Mouse (Mus musculus) liver, embryonic 14.5 days (tissue): ENCODE results near the gene Ambra1. TPM values are rescaled to one million over a fixed set of nuclear protein-coding genes. Genes with fewer than 3 reads are reported as not detected.

Experiments used
- ATAC-seq: fragments of 200-750 bp; cut with Nextera tagmentation; 2 replicates; pipeline ENCODE4 v1.8.0; 2017; ENCODE audit warnings: moderate number of reproducible peaks, mild to moderate bottlenecking, moderate library complexity; ENCODE audit not compliant: insufficient read depth
- DNase-seq, 3 experiments: peaks; one replicate each; pipeline ENCODE4 v3.0.0-alpha.2; 2012 to 2013; ENCODE audit warnings: low read depth in 3 of 3, low spot score in 3 of 3
- H3K27ac ChIP-seq: fragments of 300-500 bp; sonication (generic); 2 replicates; pipeline ENCODE4 v1.5.1; 2014; ENCODE audit warnings: moderate library complexity, mild to moderate bottlenecking, control low read depth, inconsistent platforms
- H3K27me3 ChIP-seq: fragments of 300-500 bp; sonication (generic); 2 replicates; pipeline ENCODE4 v1.6.1; 2014; ENCODE audit warnings: mild to moderate bottlenecking, low read length, moderate library complexity; ENCODE audit not compliant: control insufficient read depth, insufficient read depth
- H3K36me3 ChIP-seq: fragments of 300-500 bp; sonication (generic); replicated peaks from 2 replicates; pipeline ENCODE4 v1.6.1; 2014; ENCODE audit warnings: low read depth; ENCODE audit not compliant: control insufficient read depth, insufficient read depth
- H3K4me1 ChIP-seq, 2 experiments: fragments of 200-500 bp in 1 of 2; fragments of 300-500 bp in 1 of 2; sonication (generic) in 1 of 2; replicated peaks; 2 replicates each; pipeline ENCODE4 v1.6.1; 2012 to 2014; ENCODE audit warnings: antibody characterized with exemption in 1 of 2, inconsistent platforms in 1 of 2, low read length in 1 of 2; ENCODE audit not compliant: control insufficient read depth in 2 of 2, insufficient read depth in 2 of 2
- H3K4me2 ChIP-seq: fragments of 300-500 bp; sonication (generic); 2 replicates; pipeline ENCODE4 v1.6.1; 2014; ENCODE audit warnings: low read depth, mild to moderate bottlenecking, control low read depth, moderate library complexity
- H3K4me3 ChIP-seq, 2 experiments: fragments of 200-500 bp in 1 of 2; fragments of 300-500 bp in 1 of 2; sonication (generic) in 1 of 2; 2 replicates each; pipeline ENCODE4 v1.5.1; 2012 to 2014; ENCODE audit warnings: low read depth in 2 of 2, low read length in 2 of 2, mild to moderate bottlenecking in 2 of 2, control low read depth in 1 of 2, inconsistent platforms in 1 of 2, moderate library complexity in 1 of 2; ENCODE audit not compliant: insufficient read depth in 1 of 2
- H3K9ac ChIP-seq: fragments of 300-500 bp; sonication (generic); replicated peaks from 2 replicates; pipeline ENCODE4 v1.6.1; 2014; ENCODE audit warnings: mild to moderate bottlenecking, control low read depth, moderate library complexity
- H3K9me3 ChIP-seq: fragments of 300-500 bp; sonication (generic); 2 replicates; pipeline ENCODE4 v1.6.1; 2016; ENCODE audit warnings: low read length, mixed read lengths; ENCODE audit not compliant: control insufficient read depth
- CTCF ChIP-seq: IDR thresholded peaks from 2 replicates; pipeline ENCODE4 v1.5.1; 2016; ENCODE audit warnings: antibody characterized with exemption, low read depth, control low read depth
- EP300 ChIP-seq: IDR thresholded peaks from 2 replicates; pipeline ENCODE4 v1.6.1; 2016; ENCODE audit warnings: antibody characterized with exemption, low read depth
- WGBS: fragments of 180-500 bp; shearing (Covaris S2); extraction: QIAGEN DNeasy Blood & Tissue Kit; methylation state at CpG from one replicate; pipeline ENCODE4 v1.1.7; 2014; ENCODE audit not compliant: insufficient replicate concordance; 5-methylcytosine and 5-hydroxymethylcytosine counted together
- polyA plus RNA-seq, 2 experiments: library from polyadenylated mRNA; depleted of rRNA in 1 of 2; stranded (reverse) in 1 of 2; unstranded in 1 of 2; fragments of >200 nt; fragmentation: Nextera tagmentation in 1 of 2; extraction: Ambion mirVana in 1 of 2; gene quantifications; 2 replicates each; pipeline versions ENCODE4 v1.2.1 to v1.2.3; 2012 to 2014

Gene Ambra1
- polyA plus RNA-seq, 2 experiments, result 3.9 TPM

GRCm38 (mm10) chr2:91835031-91835430 lies 105.1 kb downstream of the Ambra1 start:
- H3K4me2 ChIP-seq, result 0 out of 2 replicates have a peak overlapping the region, but pooled peaks have one; percentile 3
- WGBS, result 17% methylated on average over 1 of the region's 1 CpGs
- H3K4me3 ChIP-seq, result no peak overlapping the region
- no peaks in the 10 kb centered on the region for H3K27me3 ChIP-seq
- peak; percentile 75 for ATAC-seq
- TF ChIP-seq EP300, result peak; percentile 11; the same call in 1 of the 2 replicates
- TF ChIP-seq CTCF, result no peak
- peak; percentile 35 to 46 (median 40) for DNase-seq
- H3K36me3 ChIP-seq, result no peaks in the 10 kb centered on the region
- no peaks in the 10 kb centered on the region for H3K9me3 ChIP-seq
- H3K9ac ChIP-seq, result no peak overlapping the region
- peaks cover 9 to 11% of the 10 kb centered on the region in 2 experiments for H3K4me1 ChIP-seq
- H3K27ac ChIP-seq, result no peak overlapping the region

GRCm38 (mm10) chr2:91835631-91836030 lies 105.7 kb downstream of the Ambra1 start:
- H3K27me3 ChIP-seq, result no peaks in the 10 kb centered on the region
- no peaks in the 10 kb centered on the region for H3K9me3 ChIP-seq
- H3K4me2 ChIP-seq, result no peak overlapping the region
- no peak overlapping the region for H3K9ac ChIP-seq
- no peak for ATAC-seq
- H3K4me3 ChIP-seq, result no peak overlapping the region
- H3K27ac ChIP-seq, result no peak overlapping the region
- WGBS, result 30% methylated on average over 3 of the region's 3 CpGs
- TF ChIP-seq CTCF (no peak), EP300 (no peak)
- H3K36me3 ChIP-seq, result no peaks in the 10 kb centered on the region
- no peak for DNase-seq
- peaks cover 9 to 11% of the 10 kb centered on the region in 2 experiments for H3K4me1 ChIP-seq

GRCm38 (mm10) chr2:91844085-91844484 lies 114.2 kb downstream of the Ambra1 start:
- no peak for TF ChIP-seq CTCF
- Histone ChIP-seq H3K4me3 (no peak overlapping the region), H3K4me1 (peaks cover 2 to 3% of the 10 kb centered on the region in 2 experiments; a peak in 1 of 4 replicates), H3K36me3 (no peaks in the 10 kb centered on the region), H3K9me3 (no peaks in the 10 kb centered on the region), H3K9ac (no peak overlapping the region), H3K27ac (no peak overlapping the region), H3K27me3 (no peaks in the 10 kb centered on the region), H3K4me2 (no peak overlapping the region)
- DNase-seq (no peak), ATAC-seq (no peak)
- WGBS, result 63% methylated on average over 1 of the region's 1 CpGs

GRCm38 (mm10) chr2:91852446-91853191 lies 122.7 kb downstream of the Ambra1 start:
- WGBS, result 80% methylated on average over 2 of the region's 2 CpGs
- no peak overlapping the region for H3K9ac ChIP-seq
- no peak overlapping the region for H3K4me3 ChIP-seq
- no peak overlapping the region for H3K27ac ChIP-seq
- ATAC-seq, result no peak
- no peaks in the 10 kb centered on the region for H3K36me3 ChIP-seq
- TF ChIP-seq EP300 (no peak), CTCF (no peak)
- no peak for DNase-seq
- H3K27me3 ChIP-seq, result no peaks in the 10 kb centered on the region
- H3K4me1 ChIP-seq, result no peaks in the 10 kb centered on the region
- no peaks in the 10 kb centered on the region for H3K9me3 ChIP-seq
- no peak overlapping the region for H3K4me2 ChIP-seq

- TF ChIP-seq EP300 (no peak), CTCF (no peak)
Measured at GRCm38 (mm10) chr2:91854575-91854974, 124.6 kb downstream of the Ambra1 start.

More at GRCm38 (mm10) chr2:91854575-91854974, 124.6 kb downstream of the Ambra1 start:
- H3K27me3 ChIP-seq, result no peaks in the 10 kb centered on the region
- H3K4me1 ChIP-seq, result no peaks in the 10 kb centered on the region
- ATAC-seq (no peak), DNase-seq (no peak)
- no peaks in the 10 kb centered on the region for H3K36me3 ChIP-seq
- H3K9ac ChIP-seq, result no peak overlapping the region
- WGBS, result 78% methylated on average over 6 of the region's 6 CpGs
- no peak overlapping the region for H3K27ac ChIP-seq
- H3K4me3 ChIP-seq, result no peak overlapping the region
- no peaks in the 10 kb centered on the region for H3K9me3 ChIP-seq
- no peak overlapping the region for H3K4me2 ChIP-seq
